Mouse (Mus musculus): ENCODE measurements at regions not wholly inside any gene's neighbourhood (a gene's known extent, or its start where the extent isn't known, plus 50 kb on each side); places are given as distances from the start of the nearest gene placed in this dataset.
A peak's percentile ranks its signal among the peaks of the same experiment; 100 is the strongest.

DNA sequence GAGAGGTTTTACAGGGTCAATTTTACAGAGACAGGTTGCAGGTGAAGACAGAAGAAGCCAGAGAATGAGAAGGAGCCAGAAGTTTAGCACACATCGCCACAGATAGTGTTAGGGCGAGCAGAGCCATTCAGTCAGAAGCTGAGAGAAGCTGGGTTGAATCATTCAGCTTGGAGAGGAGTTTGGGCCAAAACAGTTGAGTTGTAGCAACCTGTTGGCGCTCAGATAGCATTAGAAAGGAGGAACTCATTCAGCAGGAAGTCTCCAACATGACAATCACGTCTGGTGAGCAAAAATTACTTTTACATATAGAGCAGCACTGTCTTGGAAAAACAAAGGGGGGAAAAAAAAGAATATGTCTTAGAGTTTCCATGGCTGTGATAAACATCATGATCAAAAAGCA lies 53.2 kb downstream of the Fam43a start:
- ATAC-seq: no peak

- ATAC-seq: no peak
Measured at GRCm38 (mm10) chr16:30653806-30654205, 54.3 kb downstream of the Fam43a start.

GRCm38 (mm10) chr16:30654226-30654625 lies 54.7 kb downstream of the Fam43a start:
- no peak for ATAC-seq

- ATAC-seq: no peak
Measured at GRCm38 (mm10) chr16:30655798-30656221, 56.3 kb downstream of the Fam43a start.

DNA sequence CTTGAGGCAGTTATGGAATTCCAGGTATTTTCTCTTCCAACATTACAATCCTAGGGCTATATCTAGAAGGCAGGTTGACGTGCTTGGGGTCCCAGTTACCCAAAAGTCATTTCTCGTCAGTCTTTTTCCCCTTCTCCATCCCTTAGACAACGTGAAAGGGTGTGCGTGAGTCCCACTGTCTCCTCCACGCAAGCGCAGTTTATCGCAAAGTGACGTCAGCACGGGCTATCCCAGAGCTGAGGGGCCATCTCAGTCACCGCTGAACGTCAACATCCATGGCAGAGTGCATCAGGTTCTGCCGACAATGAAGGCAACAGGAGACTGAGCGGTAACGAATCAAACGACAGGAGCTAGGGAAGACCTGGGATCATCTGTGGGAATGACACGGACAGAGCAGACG lies 57.4 kb downstream of the Fam43a start:
- no peak for ATAC-seq

DNA sequence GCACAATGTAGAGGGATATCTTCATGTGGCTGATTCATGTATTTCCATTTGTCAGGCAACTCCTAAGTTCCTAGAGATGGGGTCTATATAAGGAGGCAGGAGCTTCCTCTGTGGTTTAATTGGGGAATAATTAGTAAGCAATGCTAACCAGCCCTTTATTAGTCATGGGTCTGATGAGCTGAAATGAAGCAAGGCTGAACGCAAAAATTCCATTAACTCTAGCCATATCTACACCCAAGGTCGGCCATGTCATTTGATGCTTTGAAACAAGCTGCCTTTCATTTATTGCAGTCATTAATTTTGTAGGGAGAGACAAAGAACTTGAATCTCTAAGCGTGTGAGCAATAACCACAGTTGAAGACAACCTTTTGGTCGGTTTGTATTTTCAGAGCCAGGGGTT lies 59.4 kb downstream of the Fam43a start:
- ATAC-seq: no peak

DNA sequence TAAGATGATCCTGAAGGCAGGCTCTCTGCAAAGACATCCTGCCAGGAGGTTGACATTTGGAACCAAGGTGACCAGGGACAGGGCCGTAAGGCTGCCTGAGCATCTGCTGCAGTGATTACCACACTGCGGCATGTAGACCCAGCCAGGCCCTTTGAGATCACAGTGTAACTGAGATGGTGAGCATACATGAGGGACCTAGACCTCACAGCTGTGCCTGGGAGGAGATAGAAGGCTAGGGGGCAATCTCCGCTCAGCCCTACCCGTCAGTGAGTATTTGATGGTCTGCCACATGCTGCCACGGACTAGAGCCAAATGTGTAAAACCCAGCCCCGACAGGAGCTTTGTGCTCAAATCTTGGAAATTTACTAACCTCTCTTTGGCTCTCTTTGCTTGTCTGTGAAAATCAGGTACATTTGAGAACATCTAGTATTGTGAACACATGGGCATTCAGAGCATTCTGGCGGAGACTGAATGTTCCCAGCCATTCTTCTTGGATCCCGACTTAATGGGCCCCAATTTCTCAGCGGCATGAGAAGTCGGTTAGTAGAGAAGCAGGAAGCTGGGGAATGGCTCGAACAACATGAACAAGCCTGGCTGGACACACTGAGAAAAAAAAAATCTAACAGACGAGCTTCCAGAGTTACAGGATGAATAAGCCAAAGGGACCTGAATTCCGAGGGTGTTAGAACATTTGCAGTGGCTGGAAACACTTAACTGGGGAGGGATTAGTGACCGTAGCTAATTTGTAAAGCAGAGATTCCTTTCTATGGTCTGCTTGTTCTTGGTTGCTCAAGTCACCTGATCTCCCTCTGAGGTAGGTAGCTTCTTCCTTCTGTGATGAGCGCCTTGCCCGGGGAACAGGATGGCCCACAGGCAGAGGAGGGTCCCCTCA lies 61.8 kb downstream of the Fam43a start:
- no peak for ATAC-seq

GRCm38 (mm10) chr16:30663055-30663454 lies 63.5 kb downstream of the Fam43a start:
- no peak for ATAC-seq

DNA sequence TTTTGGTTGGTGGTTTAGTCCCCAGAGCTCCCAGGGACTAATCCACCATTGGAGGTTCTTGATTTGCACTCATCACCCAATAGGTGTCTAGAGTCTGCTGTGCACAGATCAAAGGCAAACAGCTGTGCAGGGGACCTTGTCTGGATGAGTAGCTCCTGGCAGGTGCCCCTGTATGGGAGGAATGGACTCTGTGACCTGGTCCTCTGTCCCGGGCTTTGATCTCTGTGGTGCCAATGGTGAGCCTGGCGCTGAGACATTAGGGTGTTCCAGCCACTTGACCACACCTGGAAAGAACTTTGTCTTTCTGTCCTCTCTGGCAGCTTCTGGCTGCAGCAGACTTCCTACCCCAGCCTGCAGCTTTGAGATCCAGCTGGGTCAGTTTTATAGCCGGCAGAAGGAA lies 64.4 kb downstream of the Fam43a start:
- no peak for ATAC-seq

- no peak for ATAC-seq
Measured at GRCm38 (mm10) chr16:30664433-30664832, 64.9 kb downstream of the Fam43a start.

GRCm38 (mm10) chr16:30665881-30666280 lies 66.4 kb downstream of the Fam43a start:
- ATAC-seq: no peak

- no peak for ATAC-seq
Measured at GRCm38 (mm10) chr16:30669883-30670282, 70.4 kb downstream of the Fam43a start.

GRCm38 (mm10) chr16:30671584-30671983 lies 72.1 kb downstream of the Fam43a start:
- no peak for ATAC-seq

- ATAC-seq: no peak
Measured at GRCm38 (mm10) chr16:30672776-30673550, 73.4 kb downstream of the Fam43a start.

- ATAC-seq: no peak
Measured at GRCm38 (mm10) chr16:30673662-30674061, 74.1 kb downstream of the Fam43a start.

DNA sequence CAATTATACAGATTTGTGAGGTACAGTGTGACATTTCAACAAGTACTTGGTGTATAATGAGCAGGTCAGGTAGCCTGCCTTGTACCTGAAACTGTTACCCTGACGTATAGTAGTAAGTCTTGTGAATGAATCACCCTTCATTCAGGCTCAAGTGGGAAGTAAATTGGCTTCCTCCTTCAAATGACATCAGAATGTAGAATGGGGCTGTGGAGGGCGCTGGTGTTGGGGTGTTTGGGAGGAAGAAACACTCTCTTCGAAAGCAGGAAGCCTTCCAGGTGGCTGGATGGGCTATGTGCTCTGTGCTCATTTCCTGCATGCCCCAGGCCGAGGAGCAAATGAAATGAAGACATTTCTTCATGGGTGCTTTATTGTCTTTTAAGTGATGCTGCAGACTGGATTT lies 76.3 kb downstream of the Fam43a start:
- peak; percentile 14 for ATAC-seq

DNA sequence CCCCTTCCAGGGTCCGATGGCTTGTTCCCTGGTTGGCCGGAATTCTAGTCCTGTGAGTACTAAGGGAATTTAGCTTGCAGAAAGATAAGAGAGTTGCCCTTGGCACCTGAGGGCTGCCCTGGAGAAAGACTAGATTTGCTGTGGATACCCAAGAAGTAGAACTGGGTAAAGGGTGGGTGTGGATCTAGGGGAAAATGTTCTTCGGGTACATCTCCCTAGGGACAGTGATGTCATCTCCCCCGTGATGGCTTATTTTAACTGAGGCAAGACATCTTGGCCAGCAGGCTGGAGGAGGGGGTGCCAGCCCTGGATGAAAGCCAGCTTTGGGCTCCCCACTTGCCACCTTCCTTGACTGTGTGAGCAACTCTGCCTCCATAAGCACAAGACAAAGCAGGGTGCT lies 77.5 kb downstream of the Fam43a start:
- no peak for ATAC-seq

- ATAC-seq: peak; percentile 38
Measured at GRCm38 (mm10) chr16:30677896-30678707, 78.6 kb downstream of the Fam43a start.

DNA sequence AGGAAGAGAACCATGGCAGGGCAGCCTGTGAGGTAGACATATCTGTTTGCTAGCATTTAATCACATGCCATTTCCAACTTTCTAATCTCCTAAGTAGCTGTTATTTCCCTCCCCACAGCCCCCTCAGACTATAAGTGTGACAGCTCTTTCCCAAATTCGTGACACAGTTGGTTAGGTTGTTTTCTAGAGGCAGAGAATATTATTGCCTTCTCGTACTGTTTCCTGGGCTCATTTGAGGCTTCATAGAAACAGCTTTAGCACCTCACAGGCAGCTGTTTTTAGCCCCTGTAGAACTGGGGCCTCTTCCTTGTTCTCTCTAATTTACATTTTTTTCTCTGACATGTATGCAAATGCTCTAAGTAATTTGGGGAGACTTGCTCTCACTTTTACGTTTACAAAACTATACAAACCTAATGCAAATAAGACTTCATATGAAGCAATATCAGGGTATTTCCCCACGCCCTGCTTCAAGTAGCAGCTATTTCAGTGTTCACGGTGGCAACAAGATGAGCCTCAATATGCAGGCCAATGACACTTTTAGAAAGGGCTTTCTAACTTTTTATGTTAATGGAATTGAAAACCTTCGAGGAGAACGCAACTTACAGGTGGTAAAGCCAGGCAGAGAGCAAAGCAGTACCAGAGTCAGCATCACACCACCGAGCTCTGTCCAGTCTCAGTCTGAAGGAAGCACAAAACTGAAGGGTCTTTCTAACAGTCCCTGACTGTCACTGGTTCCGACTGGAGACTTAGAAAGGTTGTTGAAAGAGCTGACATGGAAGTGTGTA lies 79.4 kb downstream of the Fam43a start:
- ATAC-seq: peak; percentile 86

DNA sequence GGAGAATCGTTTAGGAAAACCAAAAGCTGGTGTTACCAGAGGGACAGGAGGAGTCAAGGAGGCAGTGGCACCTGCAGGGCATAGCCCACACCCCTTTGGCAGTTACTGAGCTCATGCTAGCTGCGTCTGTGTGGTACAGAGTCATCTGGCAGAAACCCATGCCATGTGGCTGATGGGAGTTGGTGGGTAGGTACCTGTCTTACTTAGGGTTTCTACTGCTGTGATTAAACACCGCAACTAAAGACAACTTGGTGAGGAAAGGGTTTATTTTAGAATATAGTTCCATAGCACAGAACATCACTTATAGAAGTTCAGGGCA lies 79.9 kb downstream of the Fam43a start:
- peak; percentile 9 for ATAC-seq

DNA sequence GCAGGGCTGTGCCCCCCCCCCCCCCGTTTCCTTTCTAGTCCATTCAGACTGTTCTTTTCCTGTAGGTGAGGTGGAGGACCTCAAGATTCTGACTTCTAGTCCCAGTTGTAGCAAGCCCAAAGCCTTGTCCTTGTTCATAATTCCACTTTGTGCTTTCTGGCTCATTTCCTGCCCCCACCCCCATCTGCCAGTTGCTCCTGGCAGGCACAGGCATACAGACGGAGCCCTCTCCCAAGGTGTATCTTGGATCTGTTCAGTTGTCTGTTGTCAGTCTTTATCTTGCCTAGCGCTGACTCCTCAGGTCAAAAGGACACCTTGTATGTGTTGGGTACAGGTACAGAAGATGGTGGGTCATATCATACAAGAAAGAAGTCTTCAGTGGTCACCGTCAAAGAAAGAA lies 81.9 kb downstream of the Fam43a start:
- no peak for ATAC-seq

GRCm38 (mm10) chr16:30683986-30684385 lies 84.5 kb downstream of the Fam43a start:
- no peak for ATAC-seq

All from inflammation-experienced regulatory T-cells, adult 6 months (primary cell).